Mouse (Mus musculus): ENCODE data around the gene Pde9a.

Gene Pde9a

DNA sequence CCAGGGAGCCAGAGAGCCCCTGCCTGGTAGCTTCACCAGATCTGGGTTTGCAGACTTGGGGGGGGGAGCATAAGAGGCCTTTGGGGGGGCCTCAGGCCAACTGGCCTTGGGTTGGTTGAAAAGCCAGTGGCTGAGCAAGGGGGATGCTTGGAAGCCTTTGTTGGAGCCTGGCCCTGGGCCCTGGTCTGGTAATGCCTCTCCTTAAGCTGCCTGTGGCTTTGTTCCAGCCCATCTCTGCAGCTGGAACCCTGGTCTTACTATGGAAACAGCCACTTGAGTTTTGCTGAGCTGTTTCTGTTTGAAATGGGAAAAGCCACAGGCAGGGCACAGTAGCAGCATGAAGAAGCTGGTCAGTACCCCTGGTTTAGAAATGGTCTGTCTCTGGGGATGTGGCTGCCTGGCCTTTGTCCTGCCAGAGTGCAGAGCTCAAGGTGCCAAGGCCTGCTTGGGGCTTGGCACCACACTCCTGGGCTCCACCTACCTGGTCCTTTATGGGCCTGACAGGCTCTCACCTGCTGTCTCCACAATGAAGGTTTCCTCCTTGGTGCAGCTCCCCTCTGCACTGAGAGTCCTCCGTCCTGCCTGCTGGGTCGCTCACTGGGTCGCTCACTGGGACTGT lies 3.5 kb downstream of the Pde9a start:
- no peak for DNase-seq (ENCODE audit: low read depth)

DNA sequence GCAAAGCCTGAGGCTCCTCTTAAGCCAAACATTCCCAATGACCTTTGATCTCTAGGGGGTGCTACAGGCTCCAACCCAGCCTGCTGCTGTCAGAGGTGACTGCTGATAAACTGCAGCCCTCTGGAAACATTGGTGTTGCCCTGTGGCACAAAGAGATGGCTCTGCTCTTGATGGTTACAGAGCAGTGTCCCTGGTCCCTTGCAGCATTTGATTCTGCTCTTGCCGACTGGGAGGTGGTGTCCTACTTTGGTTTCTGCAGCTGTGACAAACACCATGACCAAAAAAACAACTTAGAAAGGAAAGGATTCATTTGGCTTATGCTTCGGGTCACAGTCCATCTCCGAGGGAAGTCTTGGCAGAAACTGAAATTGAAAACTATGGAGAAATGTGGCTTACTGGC lies 5.5 kb downstream of the Pde9a start:
- DNase-seq (ENCODE audit: low read depth): no peak

DNA sequence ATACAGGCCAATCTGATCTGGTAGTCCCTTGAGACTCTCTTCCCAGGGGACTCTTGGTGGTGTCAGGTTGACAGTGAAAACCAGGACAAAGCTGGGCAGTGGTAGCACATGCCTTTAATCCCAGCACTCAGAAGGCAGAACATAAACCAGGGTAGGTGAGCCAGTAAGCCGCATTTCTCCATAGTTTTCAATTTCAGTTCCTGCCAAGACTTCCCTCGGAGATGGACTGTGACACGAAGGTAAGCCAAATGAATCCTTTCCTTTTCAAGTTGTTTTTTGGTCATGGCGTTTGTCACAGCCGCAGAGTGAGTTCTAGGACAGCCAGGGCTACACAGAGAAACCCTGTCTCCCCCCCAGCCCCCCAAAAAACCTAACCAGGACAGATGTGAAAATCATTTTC lies 6.0 kb downstream of the Pde9a start:
- no peak for DNase-seq (ENCODE audit: low read depth)

DNA sequence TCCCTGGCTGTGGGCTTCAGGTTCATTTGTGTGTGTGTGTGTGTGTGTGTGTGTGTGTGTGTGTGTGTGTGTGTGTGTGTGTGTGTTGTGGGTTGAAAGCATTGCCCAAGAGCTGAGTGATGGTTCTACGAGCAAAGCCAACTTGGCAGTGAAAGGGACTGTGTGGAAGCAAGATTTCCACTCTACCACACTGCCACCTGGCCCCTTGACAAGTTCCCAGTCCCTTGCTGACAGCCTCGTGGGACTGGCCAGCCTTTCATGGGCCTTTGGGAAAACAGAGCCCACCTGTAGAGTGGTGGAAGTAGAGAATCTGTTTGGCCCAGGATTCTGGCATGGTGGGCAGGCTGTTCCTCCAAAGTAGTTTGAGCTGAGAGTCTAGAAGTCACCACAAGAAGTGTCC lies 7.8 kb downstream of the Pde9a start:
- no peak for DNase-seq (ENCODE audit: low read depth)

DNA sequence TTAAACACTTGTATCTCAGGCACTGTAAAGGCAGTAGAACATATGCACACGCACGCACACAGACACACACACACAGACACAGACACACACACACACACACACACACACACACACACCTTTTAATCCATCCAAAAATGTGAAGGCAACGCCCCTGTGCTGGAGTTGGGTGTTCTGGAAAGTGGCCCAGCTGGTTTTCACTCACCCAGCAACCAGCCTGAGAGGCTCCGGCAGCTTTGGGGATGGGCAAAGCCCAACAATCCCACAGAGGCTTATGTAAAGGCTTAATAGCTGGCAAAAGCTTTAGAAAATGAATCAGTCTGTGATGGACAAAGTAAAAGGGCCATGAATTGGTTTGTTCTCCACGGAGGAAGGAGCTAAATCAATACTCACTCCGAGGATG lies 14.3 kb downstream of the Pde9a start:
- no peak for DNase-seq (ENCODE audit: low read depth)

DNA sequence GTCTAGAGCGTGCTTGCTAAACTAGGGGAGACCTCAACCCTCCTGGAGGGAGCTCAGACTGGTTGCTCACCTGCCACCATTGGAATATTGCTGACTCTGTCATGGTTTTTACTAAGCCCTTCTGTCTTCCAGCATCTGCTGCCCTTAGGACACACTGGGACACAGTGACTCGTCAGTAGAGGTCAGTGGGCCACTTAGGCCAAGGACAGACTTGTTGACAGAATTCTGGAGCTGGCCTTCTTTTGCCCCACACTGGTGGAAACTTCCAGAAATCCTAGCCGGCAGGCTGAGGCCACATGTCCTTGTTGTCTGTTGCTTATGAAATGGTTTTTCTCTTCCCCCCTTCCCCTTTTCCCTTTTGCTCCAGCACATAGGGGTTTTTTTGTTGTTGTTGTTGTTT lies 15.2 kb downstream of the Pde9a start:
- DNase-seq (ENCODE audit: low read depth): no peak

DNA sequence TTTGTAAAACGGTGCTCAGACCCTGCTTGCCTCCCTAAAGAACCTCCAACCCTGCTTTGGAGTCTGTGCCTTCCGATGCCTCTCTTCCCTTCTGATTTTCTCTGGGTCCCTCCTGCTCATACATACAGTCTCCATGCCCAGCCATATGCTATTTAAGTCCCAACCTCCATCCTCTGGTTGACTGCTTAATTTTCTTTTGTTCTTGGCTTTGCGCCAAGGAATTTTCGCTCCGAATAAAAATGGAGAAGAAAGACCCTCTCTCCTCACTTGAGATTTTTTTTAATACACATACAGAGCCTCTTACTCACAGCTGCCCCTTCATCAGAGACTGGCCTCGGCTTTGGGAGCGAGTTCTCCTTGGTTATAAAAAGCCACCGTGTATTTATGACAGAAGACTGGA lies 16.7 kb downstream of the Pde9a start:
- no peak for DNase-seq (ENCODE audit: low read depth)

DNA sequence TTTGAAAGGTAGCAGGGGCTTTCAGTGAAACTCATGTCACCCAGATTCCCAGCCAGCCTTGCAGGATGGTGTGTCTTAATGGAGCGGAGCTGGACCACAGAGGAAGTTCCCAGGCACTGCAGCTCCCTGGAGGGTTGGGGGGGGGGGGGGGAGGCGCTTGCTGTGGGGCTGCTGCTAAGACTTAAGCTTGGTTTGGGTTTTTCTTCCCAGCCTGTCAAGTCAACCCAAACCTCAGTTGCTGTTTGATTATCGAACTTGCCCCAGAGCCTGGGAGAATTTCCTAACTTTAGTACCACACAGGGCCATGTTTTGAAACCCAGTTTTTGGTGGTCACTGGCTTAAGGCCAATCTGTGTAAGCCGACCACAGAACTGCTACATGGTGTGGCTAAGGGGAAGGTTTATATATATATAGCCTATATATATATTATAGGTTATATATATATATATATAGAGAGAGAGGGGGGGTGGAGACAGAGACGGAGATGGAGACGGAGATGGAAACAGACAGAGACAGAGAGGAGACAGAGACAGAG lies 19.8 kb downstream of the Pde9a start:
- DNase-seq (ENCODE audit: low read depth): no peak

DNA sequence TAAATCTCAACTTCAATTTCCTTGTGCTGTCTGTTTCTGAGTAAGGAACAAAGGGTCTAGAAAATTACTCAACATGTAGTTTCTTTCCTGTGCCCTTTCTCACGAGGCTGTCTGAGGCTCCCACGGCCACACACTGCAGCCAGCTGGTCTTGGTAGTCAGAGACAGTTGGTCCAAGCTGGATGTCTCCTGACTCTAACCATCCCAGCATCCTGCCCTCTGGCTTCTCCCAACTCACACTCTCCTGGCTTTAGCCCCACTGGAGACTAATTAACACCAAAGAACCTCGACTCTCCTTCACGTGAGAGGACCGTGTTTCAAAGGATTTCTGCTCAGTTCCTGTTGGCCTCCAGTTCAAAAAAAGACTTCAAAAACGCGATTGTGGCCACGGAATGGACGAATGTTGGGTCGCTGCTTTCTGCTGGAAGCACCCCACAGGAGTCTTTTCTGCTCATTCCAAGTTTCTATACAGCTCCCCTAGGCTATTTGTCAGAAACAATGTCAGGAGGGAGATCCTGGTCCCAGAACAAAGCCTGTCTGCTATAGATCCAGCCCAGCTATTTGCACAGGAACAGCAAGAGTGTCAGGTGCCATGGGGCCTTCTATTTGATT lies 23.8 kb downstream of the Pde9a start:
- DNase-seq (ENCODE audit: low read depth): no peak

DNA sequence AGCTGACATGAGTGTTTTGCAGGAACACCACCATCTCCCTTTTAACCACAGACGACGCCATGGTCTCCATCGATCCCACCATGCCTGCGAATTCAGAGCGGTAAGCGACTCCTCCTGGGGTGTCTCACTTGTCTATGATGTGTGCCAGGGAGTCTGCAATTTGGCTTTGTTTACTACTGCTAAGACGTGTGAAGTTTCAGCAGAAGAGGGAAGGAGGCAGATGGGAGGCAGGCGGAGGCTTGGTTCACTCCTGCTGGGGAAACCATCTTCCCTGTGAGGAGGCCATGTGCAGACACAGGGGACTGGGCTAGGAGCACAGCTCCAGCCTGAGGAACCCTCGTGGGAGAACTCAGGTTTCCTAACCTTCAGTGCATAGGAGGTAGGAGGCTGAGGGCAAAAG lies 29.2 kb downstream of the Pde9a start:
- DNase-seq (ENCODE audit: low read depth): no peak

DNA sequence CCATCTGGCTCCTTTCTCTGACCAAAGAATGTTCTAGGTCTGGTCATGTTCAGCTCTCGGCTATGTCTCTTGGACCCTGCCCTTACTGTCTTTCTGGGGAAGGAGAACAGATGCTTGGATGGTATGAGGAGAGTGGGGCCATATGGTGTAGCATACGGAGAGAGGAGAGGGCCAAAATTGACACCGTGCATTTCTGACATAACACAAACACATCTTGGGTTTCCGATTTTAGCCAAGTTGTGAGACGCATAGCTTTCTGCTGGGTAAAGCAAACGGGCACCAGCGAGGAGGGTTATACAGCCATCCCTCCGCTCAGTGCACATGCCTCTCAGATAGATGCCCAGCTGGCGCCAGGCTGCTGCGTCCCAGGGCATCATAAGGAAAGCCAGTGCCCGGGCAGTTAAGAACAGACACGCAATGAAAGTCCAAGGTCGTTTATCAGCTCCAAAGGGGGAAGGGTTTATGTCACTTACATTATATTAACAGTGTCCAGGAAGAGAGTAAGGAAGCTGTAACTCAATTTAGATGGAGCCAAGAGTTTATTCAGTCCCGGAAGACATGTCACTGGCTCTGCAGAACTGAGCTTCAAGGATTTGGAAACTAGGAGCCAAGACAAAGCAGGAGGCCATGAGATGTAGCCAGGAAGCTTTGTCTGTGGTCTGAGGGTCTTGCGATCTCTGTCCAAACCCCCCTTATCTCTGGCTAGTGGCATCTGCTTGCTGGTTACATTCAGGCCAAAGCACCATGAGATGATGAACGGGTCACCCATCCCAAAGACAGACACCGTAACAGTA lies 33.0 kb downstream of the Pde9a start:
- no peak for DNase-seq (ENCODE audit: low read depth)

DNA sequence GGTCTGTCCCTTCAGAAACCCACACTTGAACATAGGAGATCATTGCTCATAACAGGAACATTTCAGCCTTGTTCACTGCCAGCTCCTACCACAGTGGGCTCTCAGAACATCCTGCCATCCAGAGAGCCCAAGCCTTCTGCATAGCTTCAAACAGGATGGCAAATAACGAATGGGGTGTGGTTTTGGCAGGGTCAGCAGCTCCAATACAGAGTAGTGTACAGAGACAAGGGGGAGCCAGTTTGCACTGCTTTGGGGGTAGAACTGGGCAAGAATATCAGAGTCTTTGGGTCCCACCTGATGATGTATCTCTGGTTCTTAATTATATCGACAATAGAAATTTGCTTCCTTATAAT lies 33.6 kb downstream of the Pde9a start:
- DNase-seq (ENCODE audit: low read depth): no peak

DNA sequence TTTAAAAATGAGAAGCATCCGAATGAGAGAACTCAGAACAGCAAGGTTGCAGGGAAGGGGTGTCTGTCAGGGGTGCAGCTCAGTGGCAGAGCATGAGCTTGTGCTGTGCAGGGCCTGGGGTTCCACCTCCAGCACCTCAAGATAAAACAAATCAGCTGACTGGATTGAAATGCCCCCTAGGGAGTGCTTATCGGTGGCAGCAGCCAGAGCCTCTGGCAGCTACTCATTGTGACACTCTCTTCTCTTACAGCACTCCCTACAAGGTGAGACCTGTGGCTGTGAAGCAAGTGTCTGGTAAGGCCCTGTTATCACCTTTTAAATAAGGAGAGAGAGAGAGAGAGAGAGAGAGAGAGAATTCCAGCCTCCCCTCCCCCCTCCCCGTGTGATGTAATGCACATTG lies 34.0 kb downstream of the Pde9a start:
- no peak for DNase-seq (ENCODE audit: low read depth)

DNA sequence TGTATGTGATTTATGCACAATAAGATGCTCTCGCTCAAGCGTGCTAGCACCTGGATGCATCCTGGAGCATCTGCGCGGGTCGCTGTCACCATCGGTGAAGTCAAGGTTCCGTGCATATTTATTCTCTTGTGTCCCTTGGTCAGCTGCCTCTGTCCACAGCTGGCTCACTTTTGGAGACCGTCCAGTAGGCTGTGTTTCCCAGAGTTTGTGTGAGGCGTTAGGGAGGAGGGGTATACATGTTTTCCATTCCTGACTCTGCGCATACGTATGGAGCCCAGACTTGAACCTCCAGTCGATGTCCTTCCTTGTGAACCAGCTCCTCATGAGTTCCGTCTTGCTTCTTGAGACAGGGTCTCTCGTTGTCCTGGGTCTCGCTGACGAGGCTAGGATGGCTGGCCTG lies 34.6 kb downstream of the Pde9a start:
- DNase-seq (ENCODE audit: low read depth): no peak

DNA sequence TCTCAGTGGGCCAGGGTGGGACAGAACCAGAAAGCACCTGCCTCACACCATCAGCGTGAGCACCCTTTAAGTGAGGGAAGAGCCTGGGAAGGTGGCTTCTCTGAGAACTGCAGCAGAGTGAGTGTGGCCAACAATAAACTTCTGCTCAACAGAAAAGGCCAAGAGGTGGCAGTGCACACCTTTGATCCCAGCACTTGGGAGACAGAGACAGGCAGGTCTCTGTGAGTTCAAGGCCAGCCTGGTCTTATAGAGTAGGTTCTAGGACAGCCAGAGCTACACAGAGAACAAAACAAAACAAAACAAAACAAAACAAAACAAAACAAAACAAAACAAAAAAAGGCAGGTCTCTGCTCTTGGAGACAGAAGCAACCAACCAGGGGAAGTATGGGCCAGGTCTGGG lies 36.4 kb downstream of the Pde9a start:
- no peak for DNase-seq (ENCODE audit: low read depth)

DNA sequence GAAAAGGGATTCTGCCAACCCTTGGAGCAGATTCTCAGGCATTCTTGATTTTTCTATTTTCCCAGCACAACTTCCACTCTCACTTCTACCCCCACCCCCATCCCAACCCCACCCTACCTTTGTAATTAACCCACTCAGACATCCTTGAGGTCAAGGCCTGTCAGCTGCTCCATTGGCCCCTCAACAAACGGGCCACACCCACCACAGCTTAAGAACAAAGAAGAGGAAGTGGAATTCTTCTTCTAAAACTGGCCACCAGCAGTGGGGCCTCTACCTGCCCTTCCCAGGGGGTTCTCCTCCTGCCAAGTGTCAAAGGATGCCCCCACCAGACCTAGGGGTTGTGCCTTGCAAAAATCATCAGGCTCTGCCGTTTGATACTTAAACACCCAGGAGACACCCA lies 37.0 kb downstream of the Pde9a start:
- DNase-seq (ENCODE audit: low read depth): no peak

DNA sequence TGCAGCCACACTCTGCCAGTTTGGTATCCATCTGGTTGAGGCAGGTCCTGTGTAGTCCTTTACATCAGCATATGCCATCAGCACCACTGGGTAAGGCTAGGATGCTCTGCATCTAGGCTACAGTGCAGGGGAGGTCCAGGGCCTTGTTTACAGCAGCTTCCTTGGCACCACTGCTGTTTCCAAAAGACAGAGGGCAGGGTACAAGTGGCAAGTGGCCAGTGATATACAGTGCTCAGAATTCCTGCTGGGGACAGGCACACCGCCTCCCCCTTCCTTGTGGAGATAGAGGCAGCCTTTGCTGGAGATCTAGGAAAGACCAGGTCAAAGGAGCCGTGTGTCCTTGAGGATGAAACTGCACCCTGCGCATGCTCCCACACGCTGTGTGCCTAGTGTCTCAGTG lies 38.3 kb downstream of the Pde9a start:
- no peak for DNase-seq (ENCODE audit: low read depth)

DNA sequence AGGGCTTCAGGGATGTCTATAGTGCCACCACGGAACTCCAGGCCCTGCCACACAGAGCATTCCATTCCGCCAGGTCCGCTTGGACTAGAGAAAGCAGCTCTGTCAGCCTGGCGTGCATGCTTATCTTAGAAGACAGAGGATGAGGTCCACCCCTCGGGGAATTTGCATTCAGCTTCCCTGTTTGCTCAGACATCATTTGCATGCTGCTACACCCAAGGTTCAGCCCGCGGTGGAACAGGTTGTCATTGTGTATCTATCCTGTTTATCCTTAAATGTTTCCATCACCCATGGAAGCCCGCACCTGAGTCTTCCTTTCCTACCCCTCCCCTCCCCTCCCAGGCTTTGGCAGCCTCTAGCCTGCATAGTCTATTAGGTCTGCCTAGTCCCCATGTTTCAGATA lies 38.8 kb downstream of the Pde9a start:
- no peak for DNase-seq (ENCODE audit: low read depth)

DNA sequence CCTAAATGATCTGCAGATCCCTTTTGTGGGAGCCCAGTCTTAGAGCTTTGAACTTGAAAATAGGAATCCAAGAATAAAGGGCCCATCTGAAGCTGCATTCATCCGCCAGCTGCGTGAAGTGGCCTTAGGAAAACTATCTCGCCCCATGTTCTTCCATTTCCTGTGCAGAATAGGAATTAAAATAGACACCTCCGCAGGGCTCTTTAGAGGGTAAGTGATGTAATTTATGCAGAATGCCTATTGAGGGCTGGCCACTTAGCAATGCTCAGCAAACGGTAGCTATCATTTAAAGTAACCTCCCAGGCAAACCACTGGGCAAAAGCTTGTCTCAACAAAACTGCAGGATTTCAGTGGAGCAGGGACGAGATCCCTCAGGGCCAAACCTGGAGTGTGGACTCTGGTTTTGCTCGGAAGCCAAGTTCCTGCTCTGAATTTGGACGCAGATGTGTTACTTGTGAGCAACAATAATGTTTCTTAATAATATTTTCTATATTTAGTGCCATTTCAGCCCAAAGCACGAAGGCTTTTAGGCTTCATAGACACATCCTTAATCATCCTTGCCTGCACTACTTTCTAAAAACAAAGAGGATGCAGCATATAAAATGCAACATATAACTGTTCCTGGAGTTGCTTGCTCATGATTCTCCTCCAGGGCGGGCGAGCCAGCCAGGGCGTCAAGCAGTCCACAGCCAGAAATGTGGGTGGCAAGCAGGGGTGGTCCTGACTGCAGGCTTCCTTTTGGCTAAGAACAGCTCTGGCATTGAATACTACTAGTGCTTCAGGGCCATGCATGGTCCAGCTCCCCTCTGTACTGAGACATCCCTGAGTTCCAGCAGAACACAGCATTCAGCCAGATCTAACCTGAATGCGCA lies 40.1 kb downstream of the Pde9a start:
- no peak for DNase-seq (ENCODE audit: low read depth)

DNA sequence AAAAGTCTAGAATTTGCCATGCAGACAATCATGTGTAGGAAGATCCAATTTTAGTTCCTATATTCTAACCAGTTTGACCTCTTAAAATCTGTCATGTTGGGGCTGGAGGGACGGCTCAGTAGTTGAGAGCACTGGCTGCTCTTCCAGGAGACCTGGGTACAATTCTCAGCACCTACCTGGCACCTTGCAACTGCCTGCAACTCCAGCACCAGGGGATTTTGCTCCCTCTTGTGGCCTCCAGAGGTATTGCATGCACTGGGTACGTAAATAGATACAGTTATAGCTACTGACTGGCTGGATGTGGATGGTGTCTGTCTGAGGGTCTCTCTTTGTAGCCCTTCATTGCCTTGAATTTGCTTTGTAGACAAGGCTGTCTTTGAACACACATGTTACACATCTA lies 43.4 kb downstream of the Pde9a start:
- DNase-seq (ENCODE audit: low read depth): peak; percentile 20

DNA sequence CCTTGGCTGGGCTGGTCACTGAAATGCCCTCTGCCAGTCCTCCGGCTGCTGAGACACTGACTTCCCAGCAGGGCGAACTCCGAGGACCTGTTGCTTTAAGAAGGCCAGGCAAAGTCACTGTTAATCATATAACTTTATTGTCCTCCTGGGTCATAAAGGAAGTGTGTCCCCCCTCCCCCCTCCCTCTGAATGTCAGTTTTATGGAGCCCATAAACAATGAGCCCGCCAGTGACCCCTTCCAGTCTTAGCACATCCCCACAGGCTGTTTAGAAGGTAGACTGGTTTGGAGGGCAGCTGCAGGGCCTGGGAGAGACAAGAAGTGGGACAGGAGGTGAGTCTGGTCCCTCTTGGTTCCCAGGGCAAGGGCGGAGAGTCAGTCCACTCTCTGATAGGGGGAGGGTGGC lies 46.9 kb downstream of the Pde9a start:
- no peak for DNase-seq (ENCODE audit: low read depth)

DNA sequence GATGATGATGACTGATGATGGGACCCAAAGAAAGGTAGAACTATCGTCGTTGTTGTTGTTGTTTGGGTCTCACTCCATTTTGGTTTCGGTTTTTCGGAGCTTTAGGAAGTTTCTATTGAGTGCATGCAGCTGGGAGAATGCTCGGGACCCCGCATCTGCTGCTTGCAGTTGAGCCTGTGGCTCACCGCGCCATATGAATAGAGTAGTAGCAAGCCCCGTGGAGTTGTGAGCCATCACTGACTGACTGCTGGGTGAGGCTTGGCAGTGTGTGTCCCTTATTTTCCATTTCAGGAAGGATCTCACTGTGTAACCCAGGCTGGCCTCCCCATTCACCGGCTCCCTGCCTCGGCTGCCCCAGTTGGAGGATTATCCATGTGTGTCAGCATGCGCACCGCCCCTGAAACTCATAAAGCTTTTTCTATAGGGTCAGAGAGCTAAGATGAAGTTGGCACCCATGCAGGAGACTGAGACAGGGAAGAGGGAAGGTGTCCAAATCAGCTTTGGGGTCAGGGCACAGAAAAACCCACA lies 47.5 kb downstream of the Pde9a start:
- no peak for DNase-seq (ENCODE audit: low read depth)
